Mouse (Mus musculus): Measurements from ENCODE around the gene Mrgpra6.

Mrgpra6 gene

DNA sequence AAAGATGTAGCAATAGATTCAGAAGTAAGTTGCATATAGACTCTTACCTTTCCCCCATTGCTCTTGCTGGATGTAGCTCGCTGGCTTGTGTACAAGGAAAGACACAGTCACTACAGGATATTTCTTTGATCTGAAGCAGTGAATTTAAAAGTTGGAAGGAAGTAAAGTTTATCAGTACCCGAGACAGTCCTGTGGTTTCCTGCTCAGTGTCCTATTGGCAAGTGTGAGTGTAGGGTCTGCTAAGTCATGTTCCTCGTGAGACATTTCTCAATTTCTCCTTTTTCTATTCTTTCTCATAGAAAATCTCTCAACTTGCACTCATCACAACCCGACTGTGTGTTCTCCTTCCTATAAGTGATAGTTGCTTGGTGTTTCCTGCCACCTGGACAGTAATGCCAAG lies at the start of gene Mrgpra6:
TSS of gene Mrgpra6 (minus strand) at position 91 of the 400 bp plus-strand sequence.
- DNase-seq = no peak

DNA sequence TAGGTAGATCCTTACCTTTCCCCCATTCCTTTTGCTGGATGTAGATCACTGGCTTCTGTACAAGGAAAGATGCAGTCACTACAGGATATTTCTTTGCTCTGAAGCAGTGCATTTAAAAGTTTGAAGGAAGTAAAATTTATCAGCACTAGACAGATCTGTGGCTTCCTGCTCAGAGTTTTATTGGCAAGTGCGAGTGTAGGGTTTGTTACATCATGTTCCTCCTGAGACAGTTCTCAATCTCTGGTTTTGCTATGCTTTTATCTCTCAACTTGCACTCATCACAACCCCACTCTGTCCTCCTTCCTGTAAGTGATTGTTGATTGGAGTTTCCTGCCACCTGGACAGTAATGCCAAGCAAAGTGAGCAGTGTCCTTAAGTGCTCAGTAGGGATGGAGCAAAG lies 48.0 kb upstream of the Mrgpra6 start, which contains the start of gene Mrgpra9:
TSS of gene Mrgpra9 (minus strand) at position 79 of the 400 bp plus-strand sequence.
- DNase-seq = no peak

DNA sequence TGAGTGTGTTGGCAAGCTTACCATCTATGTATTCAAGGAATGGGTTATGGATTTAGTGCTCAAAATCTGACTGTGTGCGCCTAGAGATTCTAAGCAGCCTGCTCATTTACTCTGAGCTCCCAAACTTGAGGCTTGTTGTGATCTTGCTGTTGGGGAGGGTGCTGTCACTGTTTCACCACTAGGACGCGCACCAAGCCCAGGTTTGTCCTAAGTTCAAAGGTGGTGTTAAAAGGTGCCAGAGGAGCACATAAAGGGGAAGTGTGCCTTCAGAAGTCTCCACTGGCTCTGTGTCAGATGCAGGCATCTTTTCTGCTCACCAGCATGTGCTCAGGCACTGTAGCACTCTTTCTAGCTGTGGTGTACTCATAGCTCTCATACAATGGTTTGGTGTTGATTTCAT lies 39.9 kb upstream of the Mrgpra6 start:
- peak; percentile 10 for DNase-seq

DNA sequence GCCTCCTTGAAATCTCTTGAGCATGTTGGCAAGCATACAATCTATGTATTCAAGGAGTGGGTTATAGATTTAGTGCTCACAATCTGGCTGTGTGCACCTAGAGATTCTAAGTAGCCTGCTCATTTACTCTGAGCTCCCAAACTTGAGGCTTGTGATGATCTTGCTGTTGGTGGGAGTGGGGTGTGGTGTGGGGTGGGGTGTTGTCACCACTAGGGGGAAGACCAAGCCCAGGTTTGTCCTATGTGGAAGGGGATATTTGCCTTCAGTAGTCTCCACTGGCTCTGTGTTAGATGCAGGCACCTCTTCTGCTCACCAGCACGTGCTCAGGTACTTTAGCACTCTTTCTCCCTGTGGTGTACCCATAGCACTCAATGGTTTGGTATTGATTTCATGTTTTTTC lies 9.4 kb downstream of the Mrgpra6 start:
- DNase-seq = no peak

DNA sequence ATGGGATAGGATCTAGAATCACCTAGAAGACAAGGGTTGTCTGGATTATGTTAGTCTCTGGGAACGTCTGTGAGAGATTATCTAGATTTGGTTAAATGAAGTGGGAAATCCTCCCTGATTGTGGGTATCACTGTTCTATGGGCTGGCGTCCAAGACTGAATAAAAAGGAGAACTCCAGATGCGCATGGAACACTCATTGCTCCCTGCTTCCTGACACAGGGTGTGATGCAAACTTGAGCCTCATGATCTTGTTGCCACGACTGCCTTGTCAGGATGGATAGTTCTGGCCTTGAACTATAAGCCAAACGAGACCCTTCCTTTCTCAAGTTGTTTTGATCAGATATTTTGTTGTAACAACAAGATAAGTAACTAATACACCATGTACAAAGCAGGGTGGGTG lies 33.9 kb downstream of the Mrgpra6 start:
- DNase-seq = no peak

DNA sequence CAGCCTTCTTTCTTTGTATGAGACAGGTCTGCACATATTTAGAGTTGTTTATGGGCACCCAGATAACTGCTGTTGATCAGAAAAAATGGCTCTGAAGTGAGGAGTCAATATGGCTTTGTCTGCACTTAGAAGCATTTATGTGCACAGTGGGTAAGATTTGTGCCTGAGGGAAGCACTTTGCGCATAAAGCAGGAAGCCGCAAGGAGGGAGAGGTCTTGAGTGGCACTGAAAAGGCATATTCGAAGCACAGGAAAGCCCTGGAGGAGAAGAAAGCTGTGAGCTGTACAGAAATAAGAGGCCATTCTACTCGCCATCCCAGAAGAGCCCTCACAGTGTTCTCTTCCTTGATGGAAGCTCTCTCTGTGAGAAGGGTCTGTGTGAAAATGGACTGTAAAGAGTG lies 39.7 kb downstream of the Mrgpra6 start:
- DNase-seq = no peak

DNA sequence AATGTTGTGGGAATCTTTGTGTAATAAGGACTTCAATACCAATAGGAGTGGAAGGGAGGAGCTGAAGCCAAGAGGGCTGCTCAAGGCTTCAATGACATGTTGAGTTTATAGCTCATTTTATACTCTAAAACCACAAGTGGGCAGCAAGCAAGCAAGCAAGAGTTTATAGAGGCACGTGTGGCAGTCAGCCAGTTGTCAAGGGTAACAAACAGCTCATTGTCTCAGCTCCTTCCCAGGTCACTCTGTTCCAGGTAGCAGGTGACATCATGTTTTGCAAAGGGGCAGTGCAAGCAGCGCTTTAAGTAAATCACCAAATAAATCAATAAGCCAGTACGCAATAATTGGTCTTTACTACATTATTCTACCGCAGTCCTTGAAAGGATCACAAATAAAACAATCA lies 41.5 kb downstream of the Mrgpra6 start:
- DNase-seq = peak; percentile 30

DNA sequence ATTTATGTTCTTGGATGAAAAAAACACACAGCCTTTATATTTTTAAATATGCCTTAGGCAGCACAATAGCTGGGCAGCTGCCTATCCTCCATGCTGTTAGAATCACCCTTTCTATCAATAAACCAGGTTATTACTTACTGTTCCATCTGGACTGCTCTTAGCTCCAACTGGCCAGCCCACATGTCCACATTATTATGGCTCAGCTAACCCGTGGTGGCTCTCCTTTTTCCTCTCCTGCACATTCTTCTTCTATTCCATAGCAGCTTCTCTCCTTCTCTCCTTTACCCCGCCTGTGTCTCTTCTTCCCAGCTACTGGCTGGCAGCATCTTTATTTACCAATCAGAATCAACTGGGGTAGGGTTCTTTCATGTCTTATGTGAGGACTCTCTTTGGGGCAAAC lies 46.3 kb downstream of the Mrgpra6 start:
- DNase-seq = no peak

DNA sequence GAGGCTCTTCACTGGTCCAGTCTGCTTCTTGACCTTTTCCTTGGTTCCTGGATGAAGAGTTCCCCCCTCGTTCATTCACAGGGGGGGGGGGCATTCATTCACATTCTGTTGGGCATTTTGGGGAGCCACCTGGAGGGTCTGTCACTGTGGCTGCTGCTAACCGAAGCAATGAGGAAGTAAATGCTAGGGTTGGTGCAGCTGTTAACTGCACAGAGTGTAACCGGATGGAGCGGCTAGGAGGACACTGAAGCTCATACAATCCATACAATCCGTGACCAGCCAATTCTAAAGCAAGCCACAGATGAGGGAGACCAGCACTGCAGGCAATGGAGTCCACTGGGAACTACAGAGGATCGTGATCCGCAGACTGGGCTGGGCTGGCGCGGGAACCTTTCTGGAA lies 47.0 kb downstream of the Mrgpra6 start:
- no peak for DNase-seq

DNA sequence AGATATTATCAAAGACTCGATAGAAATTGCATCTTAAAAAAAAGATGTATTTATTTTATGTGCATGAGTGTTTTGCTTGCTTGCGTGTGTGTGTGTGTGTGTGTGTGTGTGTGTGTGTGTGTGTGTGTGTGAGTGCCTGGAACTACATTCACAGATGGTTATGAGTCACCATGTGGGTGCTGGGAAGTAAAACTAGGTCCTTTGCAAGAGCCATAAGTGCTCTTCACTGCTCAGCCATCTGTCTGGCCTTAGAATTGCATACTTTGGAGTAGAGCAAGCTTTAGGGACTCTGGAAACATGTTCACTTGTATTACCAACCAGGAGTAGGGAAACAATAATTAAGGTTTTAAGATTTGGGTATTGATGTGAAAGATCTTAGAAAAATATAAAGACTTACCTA lies 48.9 kb downstream of the Mrgpra6 start:
- DNase-seq = no peak

DNA sequence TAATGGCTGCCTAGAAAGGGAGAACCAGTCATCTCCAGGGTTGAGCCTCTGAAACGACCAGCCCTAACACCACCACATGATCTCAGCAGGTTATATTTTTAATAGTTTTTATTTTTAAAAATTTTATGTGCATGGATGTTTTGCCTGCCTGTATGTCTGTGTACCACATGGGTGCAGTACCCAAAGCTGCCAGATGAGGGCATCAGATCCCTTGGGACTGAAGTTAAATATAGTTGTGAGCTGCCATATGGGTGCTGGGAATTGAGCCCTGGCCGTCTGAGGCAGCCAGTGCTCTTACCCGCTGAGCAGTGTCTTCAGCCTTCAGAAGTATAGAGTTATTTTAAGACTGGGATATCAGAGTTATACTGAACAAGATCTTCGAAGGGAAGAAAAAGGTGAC lies 49.3 kb downstream of the Mrgpra6 start:
- DNase-seq = no peak

DNA sequence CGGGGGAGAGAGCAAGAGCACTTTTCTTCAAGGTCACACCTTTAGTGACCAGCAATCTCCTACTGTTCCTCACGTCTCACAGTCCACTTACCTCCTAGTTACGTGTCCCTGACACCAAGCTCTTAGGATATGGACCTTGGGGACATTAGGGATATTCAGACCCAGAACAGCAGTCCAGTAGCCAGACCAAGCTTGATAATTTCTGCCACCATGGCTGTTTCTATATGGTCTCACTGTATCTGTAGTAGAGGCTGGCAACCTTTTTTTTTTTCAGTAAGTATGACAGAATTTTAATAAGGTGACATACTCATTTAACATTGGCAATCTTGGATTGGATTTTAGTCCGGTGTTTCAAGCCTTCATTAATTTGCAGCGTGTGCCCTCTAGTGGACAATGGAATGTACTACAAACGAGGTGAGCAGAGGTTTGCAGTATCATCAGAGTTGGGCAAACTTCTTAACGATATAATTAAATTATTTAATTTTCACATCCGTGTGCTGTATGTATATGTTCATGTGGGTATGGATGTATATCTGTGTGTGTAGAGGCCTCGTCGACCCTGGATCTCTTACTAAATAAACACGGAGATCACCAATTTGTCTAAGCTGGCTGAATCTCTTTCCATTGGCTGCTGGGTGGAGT lies 54.2 kb downstream of the Mrgpra6 start:
- DNase-seq = peak; percentile 73

DNA sequence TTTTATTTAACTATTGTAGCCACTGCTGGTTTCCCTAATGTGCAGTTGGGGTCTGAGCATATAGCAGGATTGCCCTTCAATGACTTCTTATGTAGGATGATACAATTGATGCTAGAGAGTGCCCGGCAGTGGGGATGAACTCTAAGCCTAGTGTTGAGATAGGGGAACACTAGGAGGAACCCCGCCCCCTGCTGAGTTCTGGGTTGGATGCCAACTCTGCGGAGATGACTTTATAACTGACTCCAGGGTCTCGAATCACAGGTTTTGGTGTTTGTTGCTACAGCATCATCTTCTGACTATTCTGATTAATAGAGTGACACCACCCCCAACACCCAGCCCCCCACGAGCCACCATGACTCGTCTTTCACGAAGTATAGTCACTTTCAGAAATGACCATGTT lies 56.4 kb downstream of the Mrgpra6 start:
- DNase-seq = no peak

DNA sequence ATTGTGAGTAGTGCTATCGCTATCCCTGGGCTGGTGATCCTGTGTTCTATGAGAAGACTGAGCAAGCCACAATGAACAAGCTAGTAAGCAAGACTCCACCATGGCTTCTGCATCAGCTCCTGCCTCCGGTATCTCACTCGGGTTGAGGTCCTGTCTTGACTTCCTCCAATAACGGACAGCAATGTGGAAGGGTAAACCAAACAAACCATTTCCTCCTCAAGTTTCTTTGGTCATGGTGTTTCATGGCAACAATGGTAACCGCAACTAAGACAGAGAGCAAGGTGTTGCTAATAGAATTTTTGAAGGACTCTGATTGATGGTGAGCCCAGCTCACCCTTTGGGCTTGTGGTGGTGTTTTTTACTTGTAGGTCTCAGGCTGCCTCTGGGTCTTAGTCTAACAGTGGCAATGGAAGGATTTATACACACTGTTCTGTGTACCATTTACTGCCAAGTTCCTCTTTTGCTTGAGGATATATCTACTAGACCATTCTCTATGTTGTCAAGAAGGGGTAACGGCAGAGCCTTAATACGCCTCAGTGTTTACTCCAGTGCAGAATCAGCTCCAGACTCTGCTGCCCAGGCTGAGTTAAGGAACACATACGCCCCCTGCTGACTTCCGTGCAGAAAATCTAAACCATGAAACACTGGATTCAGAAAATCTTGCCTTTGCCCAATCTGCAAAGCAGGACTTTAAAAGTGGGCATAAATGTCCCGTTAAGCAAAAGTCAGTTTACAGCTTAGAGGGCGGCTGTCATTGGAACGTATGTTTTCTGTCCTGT lies 58.5 kb downstream of the Mrgpra6 start:
- peak; percentile 44 for DNase-seq

DNA sequence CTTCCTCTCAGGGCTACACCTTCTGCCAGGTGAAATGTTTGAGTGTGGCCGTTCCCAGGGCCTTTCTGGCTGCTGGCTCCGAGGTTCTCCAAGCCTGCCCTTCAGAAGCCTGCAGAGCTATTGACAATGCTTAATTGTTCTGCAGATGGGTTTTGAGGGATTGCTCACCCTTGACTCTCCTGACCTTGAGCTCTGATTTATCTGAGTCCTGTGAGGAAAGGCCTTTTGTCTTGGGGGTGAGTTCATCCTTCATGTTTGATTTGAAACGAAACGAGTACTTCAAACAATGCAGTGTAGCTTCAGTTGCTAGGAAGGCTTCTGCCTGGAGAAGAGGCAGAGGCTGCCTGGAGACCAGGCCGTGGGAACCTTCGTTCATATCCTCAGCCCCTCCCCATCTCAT lies 60.4 kb downstream of the Mrgpra6 start:
- DNase-seq = no peak

DNA sequence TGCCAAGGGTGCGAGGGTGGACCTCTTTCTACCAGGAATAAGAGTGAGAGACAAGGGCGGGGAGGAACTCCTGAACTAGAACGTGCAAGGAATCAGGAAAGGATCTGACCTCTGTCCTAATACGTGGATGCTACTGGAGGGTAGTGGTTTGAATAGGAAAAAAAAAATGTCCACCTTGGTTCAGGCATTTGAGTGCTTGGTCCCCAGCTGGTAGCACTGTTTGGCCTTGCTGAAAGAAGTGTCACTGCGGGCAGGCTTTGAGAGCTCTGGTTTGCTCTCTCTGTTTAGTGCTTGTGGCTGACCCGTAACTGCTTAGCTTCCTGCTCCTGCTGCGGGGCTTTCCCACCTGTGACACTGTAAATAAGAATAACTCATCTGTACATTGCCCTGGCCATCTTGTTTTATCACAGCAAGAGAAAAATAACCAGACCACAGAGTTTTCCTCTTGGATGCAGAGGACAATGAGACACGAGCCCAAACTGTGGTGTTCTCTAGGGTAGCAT lies 64.8 kb downstream of the Mrgpra6 start:
- DNase-seq = no peak

Measured in lung, postnatal 36 days (tissue).